Mouse (Mus musculus) CH12.LX (cell line): ENCODE results near the gene Ociad2.

ENCODE experiments used
- CHD1 ChIP-seq: IDR thresholded peaks from 2 replicates; pipeline ENCODE4 v1.6.1; 2012; ENCODE audit warnings: low read depth, low read length, improper control_type of control experiment, inconsistent platforms
- CHD2 ChIP-seq: IDR thresholded peaks from 2 replicates; pipeline ENCODE4 v1.6.1; 2011; ENCODE audit warnings: low read length, improper control_type of control experiment
- CTCF ChIP-seq, 2 experiments: IDR thresholded peaks in 1 of 2; conservative IDR thresholded peaks in 1 of 2; 2 replicates each; pipeline ENCODE4 v1.5.1; 2011 to 2012; ENCODE audit warnings: low read depth in 2 of 2, low read length in 2 of 2, improper control_type of control experiment in 1 of 2, inconsistent platforms in 1 of 2, mild to moderate bottlenecking in 1 of 2, moderate library complexity in 1 of 2
- EP300 ChIP-seq: IDR thresholded peaks from 2 replicates; pipeline ENCODE4 v1.6.1; 2011; ENCODE audit warnings: low read length, improper control_type of control experiment
- KAT2A ChIP-seq: IDR thresholded peaks from 2 replicates; pipeline ENCODE4 v1.6.1; 2012; ENCODE audit warnings: low read length, improper control_type of control experiment, inconsistent platforms; ENCODE audit not compliant: insufficient replicate concordance
- POLR2A ChIP-seq: IDR thresholded peaks from 2 replicates; pipeline ENCODE4 v1.6.1; 2011; ENCODE audit warnings: low read depth, mild to moderate bottlenecking, improper control_type of control experiment, low read length
- SIN3A ChIP-seq: IDR thresholded peaks from 2 replicates; pipeline ENCODE4 v1.6.1; 2012; ENCODE audit warnings: low read length, improper control_type of control experiment, inconsistent platforms
- TCF12 ChIP-seq: IDR thresholded peaks from 2 replicates; pipeline ENCODE4 v1.6.1; 2014; ENCODE audit warnings: low read depth, mild to moderate bottlenecking, inconsistent platforms, low read length, improper control_type of control experiment
- USF2 ChIP-seq: conservative IDR thresholded peaks from 2 replicates; pipeline ENCODE4 v1.6.1; 2011; ENCODE audit warnings: low read depth, low read length, improper control_type of control experiment
- ZC3H11A ChIP-seq: IDR thresholded peaks from 2 replicates; pipeline ENCODE4 v1.6.1; 2012; ENCODE audit warnings: low read depth, mild to moderate bottlenecking, inconsistent platforms, low read length, improper control_type of control experiment
- ZMIZ1 ChIP-seq: IDR thresholded peaks from 2 replicates; pipeline ENCODE4 v1.6.1; 2012; ENCODE audit warnings: low read depth, mild to moderate bottlenecking, inconsistent platforms, low read length, improper control_type of control experiment

- no peak for TF ChIP-seq TCF12
- TF ChIP-seq CHD1 = no peak
- no peak for TF ChIP-seq CHD2
- TF ChIP-seq EP300 = no peak
- no peak for TF ChIP-seq ZMIZ1
- TF ChIP-seq POLR2A = no peak
- no peak for TF ChIP-seq SIN3A
- no peak for TF ChIP-seq CTCF (conservative IDR thresholded peaks at IDR 0.05 in 1 of 2, IDR thresholded peaks at IDR 0.05 in 1 of 2; ENCODE audit: low read depth in 2 of 2, low read length in 2 of 2)
- no peak for TF ChIP-seq USF2
- no peak for TF ChIP-seq KAT2A
- TF ChIP-seq ZC3H11A = no peak
Observed at GRCm38 (mm10) chr5:73309496-73309895, 31.3 kb downstream of the Ociad2 start.
